Mouse (Mus musculus) CH12.LX (cell line): ENCODE results near the gene Slc12a5. TPM values are rescaled to one million over a fixed set of nuclear protein-coding genes. Genes with fewer than 3 reads are reported as not detected.
A peak's percentile ranks its signal among the peaks of the same experiment; 100 is the strongest.

Source experiments
- DNase-seq: peaks from one replicate; pipeline ENCODE4 v3.0.0-alpha.2; 2013; ENCODE audit errors: extremely low read depth
- H3K27ac ChIP-seq: 2 replicates; pipeline ENCODE4 v1.5.1; 2012; ENCODE audit warnings: low read depth, mild to moderate bottlenecking, control low read depth, moderate library complexity; ENCODE audit not compliant: insufficient read depth
- H3K27me3 ChIP-seq: replicated peaks from 2 replicates; pipeline ENCODE3; 2012; ENCODE audit warnings: inconsistent platforms
- H3K36me3 ChIP-seq, 2 experiments: replicated peaks in 1 of 2; 2 replicates each; pipeline versions ENCODE3 to v1.6.1; 2012; ENCODE audit warnings: inconsistent platforms in 1 of 2, low read length in 1 of 2, mild to moderate bottlenecking in 1 of 2, mixed read lengths in 1 of 2, moderate library complexity in 1 of 2; ENCODE audit not compliant: control insufficient read depth in 1 of 2, insufficient read depth in 1 of 2
- H3K4me1 ChIP-seq, 2 experiments: 2 replicates each; pipeline ENCODE4 v1.6.1; 2012; ENCODE audit warnings: inconsistent platforms in 1 of 2, moderate library complexity in 1 of 2; ENCODE audit not compliant: insufficient read depth in 2 of 2, control insufficient read depth in 1 of 2
- H3K4me2 ChIP-seq: 2 replicates; pipeline ENCODE4 v1.6.1; 2012; ENCODE audit warnings: low read depth, mild to moderate bottlenecking, control low read depth; ENCODE audit not compliant: poor library complexity, insufficient read depth, severe bottlenecking
- H3K4me3 ChIP-seq, 3 experiments: fragments of 150-350 bp in 1 of 3; sonication (generic) in 1 of 3; replicated peaks in 1 of 3; 2 replicates each; pipeline versions ENCODE3 to v1.5.1; 2011 to 2012; ENCODE audit warnings: low read depth in 2 of 3, low read length in 2 of 3, mild to moderate bottlenecking in 2 of 3, moderate library complexity in 2 of 3, control low read depth in 1 of 3, improper control_type of control experiment in 1 of 3, inconsistent platforms in 1 of 3, mixed read lengths in 1 of 3; ENCODE audit not compliant: poor library complexity in 1 of 3
- H3K79me2 ChIP-seq: replicated peaks from 2 replicates; pipeline ENCODE4 v1.6.1; 2012; ENCODE audit warnings: mild to moderate bottlenecking, moderate library complexity; ENCODE audit not compliant: control insufficient read depth, poor library complexity, insufficient read depth, severe bottlenecking; ENCODE audit errors: extremely low read depth
- H3K9ac ChIP-seq: 2 replicates; pipeline ENCODE4 v1.6.1; 2012; ENCODE audit warnings: low read depth, mild to moderate bottlenecking, control low read depth, moderate library complexity; ENCODE audit not compliant: insufficient read depth
- H3K9me3 ChIP-seq: replicated peaks from 2 replicates; pipeline ENCODE3; 2012; ENCODE audit warnings: low read length, inconsistent platforms, mixed read lengths
- BHLHE40 ChIP-seq: IDR thresholded peaks from 2 replicates; pipeline ENCODE4 v1.6.1; 2011; ENCODE audit warnings: mild to moderate bottlenecking, low read depth, low read length, improper control_type of control experiment
- CHD2 ChIP-seq: IDR thresholded peaks from 2 replicates; pipeline ENCODE4 v1.6.1; 2011; ENCODE audit warnings: low read length, improper control_type of control experiment
- EP300 ChIP-seq: IDR thresholded peaks from 2 replicates; pipeline ENCODE4 v1.6.1; 2011; ENCODE audit warnings: low read length, improper control_type of control experiment
- GABPA ChIP-seq: IDR thresholded peaks from 2 replicates; pipeline ENCODE4 v1.6.1; 2012; ENCODE audit warnings: low read depth, low read length, improper control_type of control experiment, inconsistent platforms; ENCODE audit not compliant: insufficient replicate concordance
- HCFC1 ChIP-seq: IDR thresholded peaks from 2 replicates; pipeline ENCODE4 v1.6.1; 2012; ENCODE audit warnings: low read depth, mild to moderate bottlenecking, inconsistent platforms, low read length, improper control_type of control experiment
- IRF4 ChIP-seq: IDR thresholded peaks from 2 replicates; pipeline ENCODE4 v1.6.1; 2014; ENCODE audit warnings: low read depth, mild to moderate bottlenecking, inconsistent platforms, low read length, improper control_type of control experiment
- JUN ChIP-seq: IDR thresholded peaks from 2 replicates; pipeline ENCODE4 v1.6.1; 2011; ENCODE audit warnings: low read depth, mild to moderate bottlenecking, low read length, improper control_type of control experiment, moderate library complexity; ENCODE audit not compliant: insufficient read depth
- JUND ChIP-seq: conservative IDR thresholded peaks from 2 replicates; pipeline ENCODE4 v1.6.1; 2011; ENCODE audit warnings: low read depth, low read length, improper control_type of control experiment
- MAFK ChIP-seq: IDR thresholded peaks from 2 replicates; pipeline ENCODE4 v1.6.1; 2011; ENCODE audit warnings: low read length, improper control_type of control experiment; ENCODE audit not compliant: insufficient replicate concordance
- MAZ ChIP-seq: IDR thresholded peaks from 2 replicates; pipeline ENCODE4 v1.6.1; 2012; ENCODE audit warnings: low read depth, mild to moderate bottlenecking, inconsistent platforms, low read length, improper control_type of control experiment, moderate library complexity
- MYC ChIP-seq: IDR thresholded peaks from 2 replicates; pipeline ENCODE4 v1.6.1; 2011; ENCODE audit warnings: low read depth, mild to moderate bottlenecking, improper control_type of control experiment, low read length
- NELFE ChIP-seq: IDR thresholded peaks from 2 replicates; pipeline ENCODE4 v1.6.1; 2011; ENCODE audit warnings: low read depth, low read length, improper control_type of control experiment
- PAX5 ChIP-seq: IDR thresholded peaks from 2 replicates; pipeline ENCODE4 v1.6.1; 2012; ENCODE audit warnings: low read length, inconsistent platforms, mixed read lengths
- POLR2A ChIP-seq: IDR thresholded peaks from 2 replicates; pipeline ENCODE4 v1.6.1; 2011; ENCODE audit warnings: low read depth, mild to moderate bottlenecking, improper control_type of control experiment, low read length
- POLR2AphosphoS2 ChIP-seq: IDR thresholded peaks from 2 replicates; pipeline ENCODE4 v1.6.1; 2011; ENCODE audit warnings: low read depth, low read length, improper control_type of control experiment
- USF2 ChIP-seq: conservative IDR thresholded peaks from 2 replicates; pipeline ENCODE4 v1.6.1; 2011; ENCODE audit warnings: low read depth, low read length, improper control_type of control experiment
- ZKSCAN1 ChIP-seq: IDR thresholded peaks from 2 replicates; pipeline ENCODE4 v1.6.1; 2012; ENCODE audit warnings: low read depth, inconsistent platforms, low read length, improper control_type of control experiment, borderline replicate concordance
- ZMIZ1 ChIP-seq: IDR thresholded peaks from 2 replicates; pipeline ENCODE4 v1.6.1; 2012; ENCODE audit warnings: low read depth, mild to moderate bottlenecking, inconsistent platforms, low read length, improper control_type of control experiment
- ZNF384 ChIP-seq: IDR thresholded peaks from 2 replicates; pipeline ENCODE4 v1.6.1; 2012; ENCODE audit warnings: low read depth, low read length, improper control_type of control experiment, inconsistent platforms
- dilution Hi-C: fragments of 300-500 bp; cut with MboI; formaldehyde crosslinking; loops from 2 replicates; pipeline ENCODE4 v1.14.3; 2020; ENCODE audit warnings: low sequenced_read_pairs; ENCODE audit not compliant: extremely low pct_unique_long_range_greater_than_20kb, extremely low pct_ligation_motif_present
- in situ Hi-C: fragments of 300-500 bp; cut with MboI; formaldehyde crosslinking; loops from 3 replicates; pipeline ENCODE4 v1.14.3; 2019; ENCODE audit warnings: low sequenced_read_pairs, low pct_ligation_motif_present, low pct_unique_long_range_greater_than_20kb, mixed read lengths
- polyA plus RNA-seq: library from polyadenylated mRNA; unstranded; fragments of >175 nt; gene quantifications from 2 replicates; pipeline ENCODE4 v1.2.1, GENCODE M21; 2012; ENCODE audit warnings: low read depth; ENCODE audit not compliant: insufficient read length
- total RNA-seq, 2 experiments: library from RNA; depleted of rRNA; stranded (reverse); fragments of 300-350 nt in 1 of 2; fragments of >200 nt in 1 of 2; gene quantifications; 2 replicates each; pipeline ENCODE4 v1.2.3; 2012 to 2014

The Slc12a5 gene
- total and polyA plus RNA-seq, 3 experiments, result 0.05 to 0.83 (median 0.30) TPM

GRCm38 (mm10) chr2:164979749-164980148, 19.1 kb downstream of the Slc12a5 start:
- Histone ChIP-seq H3K4me1 (peaks cover 0 to 3% of the 10 kb centered on the region in 2 experiments; a peak in 2 of 4 replicates), H3K79me2 (no peaks in the 10 kb centered on the region), H3K9me3 (no peaks in the 10 kb centered on the region), H3K27ac (no peak overlapping the region), H3K4me2 (no peak overlapping the region), H3K27me3 (peaks cover 57% of the 10 kb centered on the region), H3K9ac (no peak overlapping the region), H3K4me3 (no peak overlapping the region), H3K36me3 (no peaks in the 10 kb centered on the region)
- DNase-seq, result peak; percentile 72
- in situ Hi-C loops (no loop called here), dilution Hi-C loops (no loop called here)
- TF ChIP-seq MAZ (no peak), EP300 (no peak), ZNF384 (no peak), BHLHE40 (no peak), IRF4 (no peak), PAX5 (no peak), GABPA (no peak)

DNA sequence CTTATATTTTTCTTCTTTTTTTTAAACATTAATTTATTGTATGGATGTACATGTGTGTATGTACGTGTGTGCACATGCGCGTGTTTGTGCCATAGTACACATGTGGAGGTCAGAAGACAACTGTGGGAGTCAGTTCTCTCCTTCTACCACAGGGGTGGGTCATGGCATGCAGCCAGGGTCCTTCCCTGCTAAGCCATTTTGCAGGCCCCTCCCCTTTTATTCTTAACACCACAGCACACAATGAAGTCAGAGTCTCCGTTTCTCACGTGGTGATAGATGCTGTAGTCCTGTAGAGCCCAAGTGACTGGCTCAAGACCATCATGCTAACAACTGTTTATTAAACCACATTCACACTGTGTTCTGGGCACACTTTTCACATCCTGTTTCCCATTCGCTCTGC, 25.4 kb downstream of the Slc12a5 start:
- in situ Hi-C loops (no loop called here), dilution Hi-C loops (no loop called here)
- H3K27me3 ChIP-seq, result peaks cover 51% of the 10 kb centered on the region
- no peak overlapping the region for H3K27ac ChIP-seq
- no peaks in the 10 kb centered on the region for H3K36me3 ChIP-seq
- no peak overlapping the region for H3K4me3 ChIP-seq
- H3K9ac ChIP-seq, result no peak overlapping the region
- DNase-seq, result no peak
- no peak for TF ChIP-seq USF2
- TF ChIP-seq MYC, result no peak
- no peak for TF ChIP-seq POLR2AphosphoS2
- TF ChIP-seq CHD2, result no peak
- TF ChIP-seq POLR2A, result no peak
- no peak for TF ChIP-seq NELFE
- TF ChIP-seq ZMIZ1, result no peak
- TF ChIP-seq MAFK, result no peak
- no peak for TF ChIP-seq HCFC1
- no peak for TF ChIP-seq JUN
- TF ChIP-seq ZKSCAN1, result no peak
- TF ChIP-seq JUND, result no peak
- no peak for TF ChIP-seq GABPA
- TF ChIP-seq, all 38 proteins: peak for 0
- H3K4me1 ChIP-seq, result no peaks in the 10 kb centered on the region
- H3K9me3 ChIP-seq, result no peaks in the 10 kb centered on the region
- H3K4me2 ChIP-seq, result no peak overlapping the region
- no peaks in the 10 kb centered on the region for H3K79me2 ChIP-seq
